Mouse (Mus musculus): ENCODE measurements around the gene Ppif.

Gene Ppif

DNA sequence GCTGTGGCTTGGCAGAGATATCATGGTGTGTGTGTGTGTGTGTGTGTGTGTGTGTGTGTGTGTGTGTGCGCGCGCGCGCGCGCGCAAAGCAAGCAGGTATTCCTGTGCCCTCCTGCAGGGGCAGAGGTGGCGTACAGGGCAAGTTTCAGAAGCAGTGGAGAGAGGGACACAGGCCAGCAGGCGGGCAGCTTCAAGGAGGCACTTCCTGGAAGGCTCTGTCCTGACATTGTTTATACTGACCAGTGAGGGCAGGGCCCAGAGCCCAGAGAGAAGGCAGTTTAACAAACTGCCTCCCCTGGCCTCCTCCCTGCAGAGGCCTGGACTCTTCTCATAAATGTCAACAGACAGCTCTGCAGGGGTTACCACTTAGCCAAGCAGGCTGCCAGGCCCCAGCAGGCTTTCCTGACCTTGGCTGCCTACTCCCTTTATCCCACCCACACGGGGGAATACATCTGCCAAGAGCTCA lies 31.1 kb downstream of the Ppif start:
- in situ Hi-C loops (cut with MboI; ENCODE audit: low pct_unique_long_range_greater_than_20kb in 1 of 2, low sequenced_read_pairs in 2 of 2, unreplicated experiment in 1 of 2): no loop called here

DNA sequence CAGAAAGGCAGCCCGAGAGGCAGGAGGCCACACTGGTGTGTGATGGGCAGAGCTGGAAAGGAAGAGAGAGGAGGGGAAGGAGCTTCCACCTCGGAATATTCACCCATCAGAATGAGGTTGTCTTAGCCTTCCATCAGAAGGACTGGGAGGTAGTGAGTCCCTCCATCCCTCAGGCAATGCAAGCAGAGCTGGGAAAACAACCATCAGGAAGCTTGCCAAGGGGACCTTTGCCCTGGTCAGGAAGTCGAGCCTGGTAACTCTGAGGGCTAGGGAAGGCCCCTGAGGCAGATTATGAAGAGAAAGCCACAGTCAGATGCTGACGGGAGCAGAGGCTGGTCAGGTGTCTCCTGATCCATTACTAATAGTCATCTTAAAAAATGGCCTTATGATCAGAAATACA lies 31.7 kb downstream of the Ppif start:
- in situ Hi-C loops (cut with MboI; ENCODE audit: low pct_unique_long_range_greater_than_20kb in 1 of 2, low sequenced_read_pairs in 2 of 2, unreplicated experiment in 1 of 2): no loop called here

DNA sequence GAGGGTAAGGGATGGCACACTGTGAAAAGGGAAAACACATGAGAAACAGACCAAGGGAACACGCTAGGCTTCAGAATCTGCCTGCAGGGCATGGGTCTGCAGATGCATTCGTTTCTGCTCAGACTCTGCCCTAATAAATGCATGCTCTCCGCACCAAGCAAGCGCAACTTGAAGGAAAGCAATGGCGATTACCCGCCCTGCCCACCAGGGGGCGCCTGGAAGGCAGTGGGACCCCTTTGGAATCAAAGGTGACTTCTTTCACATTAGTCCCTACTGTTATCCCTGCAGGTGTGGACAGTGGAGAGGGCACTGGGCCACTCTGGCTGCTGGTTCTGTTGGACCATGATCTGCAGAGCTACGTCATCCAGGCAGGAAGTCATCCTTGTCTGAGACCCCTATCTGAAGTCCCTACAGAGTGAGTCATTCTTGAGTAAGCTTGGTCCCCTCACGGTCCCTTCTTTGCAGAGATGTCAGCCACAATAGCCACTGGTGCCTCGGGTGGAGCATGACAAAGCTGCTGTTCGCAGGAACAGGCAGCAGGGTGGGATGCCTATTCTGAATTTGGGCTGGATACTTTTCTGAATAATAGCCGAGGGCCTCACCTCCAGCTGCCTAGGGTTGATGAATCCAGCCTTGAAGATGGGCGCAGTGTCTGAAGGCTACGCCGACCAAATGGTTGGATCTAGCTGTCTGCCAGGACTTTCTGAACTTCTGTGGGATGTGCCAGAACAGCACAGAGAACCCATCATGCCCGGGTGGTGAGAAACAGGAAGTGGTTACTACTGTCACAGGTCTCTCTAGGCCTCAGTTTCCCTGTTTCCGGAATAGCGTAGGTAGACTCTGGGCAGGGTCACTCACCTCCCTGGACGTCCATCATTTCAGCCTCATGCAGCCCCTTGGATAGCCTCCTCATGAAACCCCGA lies 32.5 kb downstream of the Ppif start:
- in situ Hi-C loops (cut with MboI; ENCODE audit: low pct_unique_long_range_greater_than_20kb in 1 of 2, low sequenced_read_pairs in 2 of 2, unreplicated experiment in 1 of 2): no loop called here

DNA sequence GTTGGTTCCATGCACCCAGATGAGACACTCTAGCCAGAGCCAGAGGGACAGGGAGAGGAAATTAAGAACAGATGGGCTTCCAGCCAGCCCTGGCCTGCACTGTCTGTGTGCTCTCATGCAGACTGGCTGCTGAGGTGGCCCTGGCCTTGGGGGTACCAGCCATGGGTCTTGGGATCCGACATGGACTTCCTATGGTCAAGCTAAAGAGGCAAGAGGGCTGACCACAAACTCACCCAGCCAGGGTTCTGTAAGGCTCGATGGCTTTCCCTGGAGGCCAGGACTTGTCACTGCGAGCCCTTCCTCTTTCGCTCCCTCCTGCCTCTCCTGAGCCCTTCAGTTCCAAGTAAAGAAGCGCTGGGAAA lies 33.2 kb downstream of the Ppif start:
- in situ Hi-C loops (cut with MboI; ENCODE audit: low pct_unique_long_range_greater_than_20kb in 1 of 2, low sequenced_read_pairs in 2 of 2, unreplicated experiment in 1 of 2): no loop called here

DNA sequence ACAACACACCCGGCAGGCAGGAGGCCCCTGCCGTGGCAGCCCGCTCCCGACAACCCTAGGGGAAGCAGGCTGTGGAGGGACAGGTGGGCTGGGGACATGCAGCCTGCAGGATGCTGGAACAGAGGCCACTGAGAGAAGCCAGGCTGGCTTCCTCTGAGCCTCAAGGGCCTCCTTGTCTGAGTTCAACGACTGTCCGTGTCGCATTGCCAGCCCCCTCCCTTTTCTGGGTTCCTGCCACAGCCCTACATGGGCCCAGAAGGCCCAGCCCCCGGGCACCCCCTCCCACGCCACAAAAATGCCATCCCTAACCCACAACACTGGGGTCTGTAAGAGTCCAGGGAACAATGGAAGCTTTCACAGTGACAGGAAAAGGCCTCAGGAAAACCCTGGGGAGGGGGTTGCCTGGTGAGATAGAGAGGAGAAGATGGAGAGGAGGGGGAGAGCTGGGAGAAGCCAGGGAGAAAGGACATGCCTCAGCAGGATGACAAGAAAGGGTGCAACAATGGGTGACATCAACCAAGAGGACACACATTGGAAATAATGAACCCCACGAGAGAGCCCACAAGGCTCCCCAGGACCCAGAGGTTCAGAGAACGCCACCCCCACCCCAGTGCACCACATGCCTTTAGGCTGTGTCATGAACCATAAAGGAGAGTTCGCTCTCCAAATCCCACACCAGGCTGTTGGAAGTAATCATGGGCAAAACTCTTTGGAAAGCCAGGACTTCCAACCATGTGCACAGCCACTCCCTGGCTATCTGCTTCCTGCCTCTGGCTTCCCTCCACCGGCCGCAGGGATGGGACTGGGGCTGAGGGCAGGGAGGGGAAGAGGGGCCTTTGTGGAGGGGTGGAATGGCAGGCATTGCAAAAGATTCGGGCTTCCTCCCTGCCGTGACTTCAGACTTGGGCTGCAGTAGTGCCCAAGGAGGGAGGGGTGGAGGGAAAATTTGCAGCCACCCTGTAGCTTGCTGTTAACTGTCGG lies 41.1 kb downstream of the Ppif start:
- in situ Hi-C loops (cut with MboI; ENCODE audit: low pct_unique_long_range_greater_than_20kb in 1 of 2, low sequenced_read_pairs in 2 of 2, unreplicated experiment in 1 of 2): no loop called here

DNA sequence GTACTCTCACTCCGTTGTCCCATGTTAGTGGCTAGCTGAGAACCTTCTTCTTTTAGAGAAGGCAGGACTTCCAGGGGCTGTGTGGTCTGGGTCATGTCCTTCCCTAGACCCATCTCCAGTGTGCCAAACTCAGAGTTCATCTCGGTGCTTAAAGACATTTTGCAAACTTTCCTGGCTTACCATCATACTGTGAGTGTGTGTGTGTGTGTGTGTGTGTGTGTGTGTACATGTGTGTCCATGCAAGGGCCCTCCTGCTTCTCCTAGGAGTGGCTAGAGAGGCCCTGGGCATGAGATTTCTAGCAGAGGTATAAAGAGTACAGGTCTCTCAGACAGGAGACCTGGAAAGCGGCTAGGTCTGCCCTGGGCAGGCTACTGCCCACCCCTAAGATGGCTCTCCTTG lies 42.2 kb downstream of the Ppif start:
- in situ Hi-C loops (cut with MboI; ENCODE audit: low pct_unique_long_range_greater_than_20kb in 1 of 2, low sequenced_read_pairs in 2 of 2, unreplicated experiment in 1 of 2): no loop called here

DNA sequence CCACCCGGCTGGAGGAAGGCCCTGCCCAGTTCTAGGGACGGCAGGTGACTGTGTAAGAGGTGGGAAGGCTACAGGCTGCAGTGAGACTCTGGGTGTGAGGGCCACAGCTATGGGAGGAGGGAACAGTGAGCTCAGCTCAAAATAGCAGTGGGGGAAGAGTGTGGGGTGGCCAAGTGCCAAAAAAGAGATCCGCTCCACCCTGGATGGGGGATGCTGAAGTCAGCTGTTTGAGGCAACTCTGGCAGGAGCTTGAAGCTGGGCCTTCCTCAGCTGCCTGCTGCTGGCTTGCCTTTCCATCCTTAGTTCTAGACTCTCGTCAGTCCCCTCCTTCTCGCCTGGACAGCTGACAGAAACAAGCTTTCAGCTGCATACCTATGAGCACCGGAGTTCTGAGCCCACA lies 42.6 kb downstream of the Ppif start:
- in situ Hi-C loops (cut with MboI; ENCODE audit: low pct_unique_long_range_greater_than_20kb in 1 of 2, low sequenced_read_pairs in 2 of 2, unreplicated experiment in 1 of 2): no loop called here

DNA sequence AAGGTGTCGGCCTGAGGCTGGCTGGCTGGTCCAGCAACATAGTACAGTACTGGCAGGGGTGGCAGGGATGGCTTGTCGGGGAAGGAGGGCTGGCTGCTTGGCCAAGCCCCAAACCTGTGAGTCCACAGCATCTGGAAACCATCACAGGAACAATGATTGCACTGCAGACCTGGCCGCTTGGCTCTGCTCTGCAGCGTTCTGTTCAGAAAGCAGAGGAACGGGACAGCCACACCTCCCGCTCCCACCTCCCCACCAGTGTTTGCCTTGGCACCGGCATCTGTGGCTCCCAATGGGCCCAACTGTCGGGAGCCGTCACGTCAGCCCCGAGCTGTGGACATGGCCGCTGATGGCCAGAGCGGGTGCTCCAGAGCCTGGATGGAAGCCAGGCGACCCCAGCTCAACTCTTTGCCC lies 44.6 kb downstream of the Ppif start:
- in situ Hi-C loops (cut with MboI; ENCODE audit: low pct_unique_long_range_greater_than_20kb in 1 of 2, low sequenced_read_pairs in 2 of 2, unreplicated experiment in 1 of 2): no loop called here

DNA sequence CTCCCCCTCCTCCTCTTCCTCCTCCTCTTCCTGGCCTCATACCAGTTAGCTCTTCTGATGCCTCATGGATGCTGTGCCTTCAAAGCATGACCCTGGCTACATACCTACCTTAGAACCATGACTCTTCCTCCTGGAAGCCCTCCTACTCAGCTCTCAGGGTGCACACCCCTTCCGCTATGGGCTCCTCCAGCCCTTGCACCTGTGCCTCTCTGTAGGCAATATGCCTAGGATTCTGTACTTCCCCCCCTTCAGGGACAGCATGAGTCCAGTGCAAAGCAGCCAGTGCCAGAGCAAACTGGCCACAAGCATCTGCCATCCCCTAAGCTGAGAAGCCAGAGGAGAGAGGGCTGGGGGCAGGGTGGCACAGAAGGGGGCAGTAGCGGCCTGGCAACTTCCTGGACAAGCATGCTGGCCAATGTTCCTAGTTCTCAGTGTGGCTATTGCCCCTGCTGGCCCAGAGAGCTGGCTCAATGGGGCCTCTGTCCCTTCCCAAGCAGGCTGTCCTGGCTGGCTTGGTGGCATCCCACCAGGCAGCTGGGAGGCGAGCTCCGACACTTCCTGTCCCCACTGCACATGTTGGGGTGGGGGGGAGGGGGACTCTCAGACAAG lies 46.1 kb downstream of the Ppif start:
- in situ Hi-C loops (cut with MboI; ENCODE audit: low pct_unique_long_range_greater_than_20kb in 1 of 2, low sequenced_read_pairs in 2 of 2, unreplicated experiment in 1 of 2): no loop called here

DNA sequence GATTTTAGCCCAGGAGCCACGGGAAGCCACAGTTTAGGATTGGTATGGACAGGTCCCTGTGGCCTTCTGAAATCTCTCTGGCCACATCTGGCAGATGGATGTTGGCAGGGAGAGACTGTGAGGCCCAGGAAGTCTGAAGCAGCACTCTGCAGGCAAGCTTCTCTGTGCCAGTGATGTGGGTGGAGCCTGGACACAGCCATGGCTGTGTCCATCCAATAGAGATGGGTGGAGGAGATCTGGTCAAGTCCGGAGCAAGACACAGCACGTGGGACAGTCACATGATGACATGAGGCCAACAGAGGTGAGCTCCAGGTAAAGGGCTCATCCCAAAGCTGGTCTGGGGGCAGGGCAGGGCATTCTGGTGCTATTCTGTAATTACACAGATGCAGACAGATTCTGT lies 47.3 kb downstream of the Ppif start:
- in situ Hi-C loops (cut with MboI; ENCODE audit: low pct_unique_long_range_greater_than_20kb in 1 of 2, low sequenced_read_pairs in 2 of 2, unreplicated experiment in 1 of 2): no loop called here

DNA sequence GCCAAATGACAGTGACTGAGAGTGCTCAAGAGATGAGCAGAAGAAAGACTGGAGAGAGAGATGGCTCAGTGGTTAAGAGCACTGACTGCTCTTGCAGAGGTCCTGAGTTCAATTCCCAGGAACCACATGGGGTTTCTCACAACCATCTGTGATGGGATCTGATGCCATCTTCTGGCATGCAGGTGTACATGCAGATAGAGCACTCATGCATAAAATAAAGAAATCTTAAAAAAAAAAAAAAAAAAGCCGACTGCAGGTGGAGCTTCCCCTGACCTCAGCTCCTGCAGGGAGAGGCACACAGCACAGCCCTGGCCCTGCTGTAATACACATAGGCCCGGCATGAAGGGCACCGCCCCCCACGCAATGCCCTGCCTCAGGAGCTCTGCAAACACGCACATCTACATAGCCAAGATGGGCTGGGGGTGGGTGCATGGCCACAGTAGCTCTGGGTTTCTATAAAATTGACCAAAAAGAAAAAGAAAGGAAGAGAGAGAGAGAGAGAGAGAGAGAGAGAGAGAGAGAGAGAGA lies 48.0 kb downstream of the Ppif start:
- in situ Hi-C loops (cut with MboI; ENCODE audit: low pct_unique_long_range_greater_than_20kb in 1 of 2, low sequenced_read_pairs in 2 of 2, unreplicated experiment in 1 of 2): no loop called here

DNA sequence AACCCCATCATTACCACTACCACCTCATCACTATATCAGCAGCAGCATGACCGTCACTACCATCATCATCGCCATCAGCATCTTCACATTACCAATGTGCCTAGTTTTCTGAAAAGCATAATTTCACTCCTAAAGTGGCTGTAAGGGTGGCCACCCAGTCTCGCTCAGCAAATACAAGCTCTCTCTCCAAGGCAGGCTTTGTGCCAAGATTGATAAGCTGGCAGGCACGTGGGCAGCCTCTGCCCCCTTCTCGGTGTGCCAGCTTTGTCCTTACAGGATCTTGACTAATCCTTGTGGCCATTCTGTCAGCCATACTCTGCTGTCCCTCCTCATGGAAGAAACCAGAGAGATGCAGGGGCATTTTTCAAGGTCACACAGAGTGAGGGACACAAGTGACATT lies 49.0 kb downstream of the Ppif start:
- in situ Hi-C loops (cut with MboI; ENCODE audit: low pct_unique_long_range_greater_than_20kb in 1 of 2, low sequenced_read_pairs in 2 of 2, unreplicated experiment in 1 of 2): no loop called here

DNA sequence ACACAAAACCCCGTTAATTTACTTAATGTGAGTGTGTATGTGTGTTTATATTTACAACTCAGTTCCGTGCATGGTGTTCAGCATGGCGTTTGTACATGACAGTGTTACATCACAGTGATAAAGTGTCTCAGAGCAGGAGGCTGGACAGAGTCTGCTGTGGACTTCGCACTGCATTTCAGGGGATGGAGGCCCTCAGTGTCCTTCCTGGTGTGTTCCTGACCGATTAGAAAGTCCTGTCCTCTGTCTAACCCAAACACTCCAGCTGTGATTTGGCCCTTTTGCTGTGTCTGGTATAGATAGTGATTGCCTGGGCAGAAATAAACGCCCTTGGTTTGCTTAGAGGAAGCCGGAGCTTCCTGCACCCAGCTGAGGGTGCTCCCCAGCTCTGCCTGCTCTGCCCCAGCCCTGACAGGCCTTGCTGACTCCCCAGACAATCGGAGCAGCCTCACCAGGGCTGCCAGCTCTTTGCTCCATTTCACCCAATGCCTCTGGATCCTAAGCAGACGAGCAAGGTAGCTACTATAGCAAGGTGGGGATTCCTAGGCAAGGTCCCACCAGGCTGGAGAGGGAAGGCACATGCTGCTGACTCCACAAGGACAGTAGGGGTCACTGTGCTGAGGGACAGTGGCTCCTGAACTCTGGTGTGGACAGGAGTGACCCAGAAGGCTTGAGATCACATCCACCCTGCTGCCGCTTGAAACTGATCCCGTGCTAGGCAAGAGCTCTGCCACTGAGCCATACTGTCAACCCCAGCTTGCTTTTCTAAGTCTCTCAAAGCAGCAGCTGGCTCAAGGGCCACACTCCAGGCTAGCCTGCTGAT lies 51.6 kb downstream of the Ppif start:
- in situ Hi-C loops (cut with MboI; ENCODE audit: low pct_unique_long_range_greater_than_20kb in 1 of 2, low sequenced_read_pairs in 2 of 2, unreplicated experiment in 1 of 2): no loop called here

DNA sequence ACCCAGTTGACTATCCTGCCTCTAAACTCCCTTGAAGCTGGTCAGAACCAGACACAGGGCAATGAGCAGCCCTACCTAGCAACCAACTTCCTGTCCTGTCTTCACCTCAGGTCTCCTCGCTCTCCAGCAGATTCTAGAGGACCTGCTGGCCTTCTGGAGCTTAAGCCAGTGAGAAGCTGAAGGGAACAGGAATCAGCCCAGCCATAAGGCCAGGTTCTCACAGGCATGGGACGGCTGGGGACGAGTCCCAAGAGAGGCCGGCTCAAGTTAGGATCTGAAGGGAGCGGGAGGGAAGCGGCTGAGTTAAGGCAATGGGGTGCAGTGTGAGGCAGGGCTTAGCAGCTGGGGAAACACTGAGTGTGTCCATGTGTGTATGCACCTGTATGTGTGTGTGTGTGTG lies 52.4 kb downstream of the Ppif start:
- in situ Hi-C loops (cut with MboI; ENCODE audit: low pct_unique_long_range_greater_than_20kb in 1 of 2, low sequenced_read_pairs in 2 of 2, unreplicated experiment in 1 of 2): no loop called here

DNA sequence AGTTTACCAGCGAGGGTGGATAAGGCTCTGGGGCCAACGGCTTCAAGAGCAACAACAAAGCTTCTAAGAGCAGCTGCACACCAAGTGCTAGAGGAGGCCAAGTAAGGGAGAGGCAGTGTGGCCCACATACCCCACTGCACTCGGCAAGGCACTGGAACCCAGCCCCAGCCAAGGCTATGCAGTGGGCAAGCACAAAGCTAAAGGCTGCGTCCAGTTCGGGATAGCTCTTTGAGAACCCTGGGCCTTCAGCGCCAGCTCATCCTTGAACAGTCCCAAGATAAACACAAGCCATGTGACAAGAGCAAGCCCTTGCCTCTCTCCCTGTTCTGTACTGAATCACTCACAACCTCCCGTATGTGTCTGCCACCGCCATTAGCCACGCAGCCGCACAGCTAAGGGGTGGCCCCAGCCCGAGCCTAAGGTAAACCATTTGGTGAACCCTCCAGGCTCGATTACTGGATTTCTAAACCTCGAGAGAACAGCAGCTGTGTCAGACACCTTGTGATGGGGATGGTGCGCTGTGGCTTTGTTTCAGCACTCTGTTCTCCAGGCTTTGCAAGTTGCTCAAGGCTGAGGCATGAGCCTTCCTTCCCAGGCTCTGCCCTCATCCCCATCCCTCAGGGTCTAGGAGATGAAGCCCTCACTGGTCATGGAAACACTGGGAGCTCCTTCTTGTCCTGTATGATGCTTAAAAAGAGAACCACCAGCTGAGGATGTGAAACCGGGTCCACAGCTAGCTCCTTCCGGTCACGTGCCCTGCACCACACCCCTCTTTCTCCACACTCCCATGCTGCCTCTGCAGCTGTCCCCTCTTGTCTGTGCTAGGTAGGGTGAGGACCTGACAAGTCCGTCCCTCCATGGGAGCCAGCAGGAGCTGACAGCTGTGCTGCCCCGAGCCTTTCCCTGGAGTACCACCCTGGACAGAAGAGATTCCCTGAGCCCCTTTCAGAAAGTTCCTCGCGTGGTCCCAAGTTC lies 53.3 kb downstream of the Ppif start:
- in situ Hi-C loops (cut with MboI; ENCODE audit: low pct_unique_long_range_greater_than_20kb in 1 of 2, low sequenced_read_pairs in 2 of 2, unreplicated experiment in 1 of 2): no loop called here

DNA sequence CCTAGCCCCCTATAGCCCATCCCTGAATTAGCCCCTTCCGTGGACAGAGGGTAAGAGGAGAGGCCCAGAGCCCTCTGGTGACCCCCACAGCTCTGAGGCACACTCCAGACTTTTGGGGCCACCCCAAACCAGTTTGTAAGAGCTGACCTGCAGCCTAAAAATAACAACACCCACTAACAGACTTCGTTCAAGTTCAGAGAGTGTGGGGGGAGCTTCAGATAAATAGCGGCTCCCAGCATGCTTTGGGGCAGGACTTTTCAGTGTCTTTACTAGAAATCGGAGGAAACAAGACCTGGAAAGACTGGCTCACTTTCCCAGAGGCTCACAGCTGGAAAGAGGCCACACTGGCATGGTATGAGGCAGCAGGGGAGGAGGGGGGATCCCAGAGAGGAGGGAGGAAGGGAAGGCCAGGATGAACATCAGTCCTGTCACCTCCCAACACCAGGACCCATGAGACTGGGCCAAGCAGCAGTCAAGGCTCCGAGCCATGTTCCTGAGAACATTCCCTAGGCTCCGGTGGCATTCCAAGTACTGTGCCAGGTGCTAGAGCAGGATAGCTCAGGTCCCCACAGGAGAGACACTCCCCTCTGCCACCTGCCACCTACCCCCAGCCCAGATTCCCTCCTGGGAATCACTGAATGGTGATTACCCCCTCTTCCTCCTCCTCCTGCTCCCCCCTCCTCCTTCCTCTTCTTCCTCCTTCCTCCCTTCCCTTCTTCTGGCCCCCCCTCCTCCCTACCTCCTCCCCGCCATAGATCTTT lies 54.2 kb downstream of the Ppif start:
- in situ Hi-C loops (cut with MboI; ENCODE audit: low pct_unique_long_range_greater_than_20kb in 1 of 2, low sequenced_read_pairs in 2 of 2, unreplicated experiment in 1 of 2): no loop called here
